Mouse (Mus musculus): ENCODE results near the gene Cuedc2. TPM values are rescaled to one million over a fixed set of nuclear protein-coding genes. Genes with fewer than 3 reads are reported as not detected.

Gene Cuedc2
- polyA plus RNA-seq, 1 experiment from 2014 or later, result 80.0 TPM

- Histone ChIP-seq H3K36me3 (ENCODE audit: control insufficient read depth, insufficient read depth) (peaks cover 22% of the 10 kb centered on the region), H3K27me3 (replicated peaks; ENCODE audit: control insufficient read depth, insufficient read depth, low read length) (no peaks in the 10 kb centered on the region), H3K4me1 (replicated peaks; ENCODE audit: control insufficient read depth, insufficient read depth, low read length) (peaks cover 17% of the 10 kb centered on the region; the same call in 1 of the 2 replicates), H3K4me3 (ENCODE audit: low read depth, low read length) (no peak overlapping the region), H3K9me3 (ENCODE audit: control insufficient read depth) (no peaks in the 10 kb centered on the region), H3K27ac (ENCODE audit: low read depth, low read length) (no peak overlapping the region), H3K9ac (ENCODE audit: low read depth, low read length) (no peak overlapping the region), H3K4me2 (replicated peaks; ENCODE audit: low read depth) (no peak overlapping the region)
- no peak for TF ChIP-seq CTCF (IDR thresholded peaks at IDR 0.05; ENCODE audit: low read depth)
- no peak for ATAC-seq
- WGBS, result 72% methylated on average over 7 of the region's 7 CpGs
Observed at GRCm38 (mm10) chr19:46332721-46333339, 5.7 kb downstream of the Cuedc2 start.

DNA sequence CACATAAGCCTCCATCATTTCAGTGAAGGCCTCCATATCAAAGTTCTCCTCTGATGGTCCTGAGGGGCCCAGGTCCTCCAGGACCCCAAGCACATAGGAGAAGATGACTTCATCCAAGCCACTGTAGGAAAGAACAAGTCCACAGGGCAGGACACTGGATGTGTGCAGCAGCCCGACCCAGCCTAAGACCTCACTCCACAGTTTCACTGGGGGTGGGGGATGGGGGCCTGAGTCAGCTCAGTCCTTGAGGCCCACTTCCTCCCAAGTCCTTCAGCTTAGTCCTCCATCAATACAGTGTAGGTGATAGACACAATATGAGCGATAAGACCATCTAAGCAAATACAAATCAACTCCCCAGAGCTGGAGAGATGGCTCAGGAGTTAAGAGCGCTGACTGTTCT, 6.6 kb downstream of the Cuedc2 start:
- no peak for TF ChIP-seq CTCF (IDR thresholded peaks at IDR 0.05; ENCODE audit: low read depth)
- no peak overlapping the region for H3K9ac ChIP-seq (ENCODE audit: low read depth, low read length)
- peaks cover 15% of the 10 kb centered on the region; the same call in 1 of the 2 replicates for H3K4me1 ChIP-seq (replicated peaks; ENCODE audit: control insufficient read depth, insufficient read depth, low read length)
- H3K27ac ChIP-seq (ENCODE audit: low read depth, low read length), result no peak overlapping the region
- no peak for ATAC-seq
- peaks cover 22% of the 10 kb centered on the region for H3K36me3 ChIP-seq (ENCODE audit: control insufficient read depth, insufficient read depth)
- H3K27me3 ChIP-seq (replicated peaks; ENCODE audit: control insufficient read depth, insufficient read depth, low read length), result no peaks in the 10 kb centered on the region; the same call in 1 of the 2 replicates
- H3K4me3 ChIP-seq (ENCODE audit: low read depth, low read length), result no peak overlapping the region
- H3K4me2 ChIP-seq (replicated peaks; ENCODE audit: low read depth), result no peak overlapping the region
- no peaks in the 10 kb centered on the region for H3K9me3 ChIP-seq (ENCODE audit: control insufficient read depth)
- 81% methylated on average over 3 of the region's 3 CpGs for whole genome bisulfite sequencing

GRCm38 (mm10) chr19:46331326-46331725, 7.2 kb downstream of the Cuedc2 start:
- no peak overlapping the region for H3K9ac ChIP-seq (ENCODE audit: low read depth, low read length)
- no peak for ATAC-seq
- H3K4me1 ChIP-seq (replicated peaks; ENCODE audit: control insufficient read depth, insufficient read depth, low read length), result peaks cover 15% of the 10 kb centered on the region; the same call in 1 of the 2 replicates
- H3K4me3 ChIP-seq (ENCODE audit: low read depth, low read length), result no peak overlapping the region
- 93% methylated on average over 14 of the region's 14 CpGs for WGBS
- no peak for TF ChIP-seq CTCF (IDR thresholded peaks at IDR 0.05; ENCODE audit: low read depth)
- H3K27me3 ChIP-seq (replicated peaks; ENCODE audit: control insufficient read depth, insufficient read depth, low read length), result peaks cover 5% of the 10 kb centered on the region
- no peak overlapping the region for H3K4me2 ChIP-seq (replicated peaks; ENCODE audit: low read depth)
- H3K9me3 ChIP-seq (ENCODE audit: control insufficient read depth), result no peaks in the 10 kb centered on the region
- no peak overlapping the region for H3K27ac ChIP-seq (ENCODE audit: low read depth, low read length)
- H3K36me3 ChIP-seq (ENCODE audit: control insufficient read depth, insufficient read depth), result peaks cover 22% of the 10 kb centered on the region

- Histone ChIP-seq H3K27me3 (replicated peaks; ENCODE audit: control insufficient read depth, insufficient read depth, low read length) (peaks cover 11% of the 10 kb centered on the region), H3K27ac (ENCODE audit: low read depth, low read length) (no peak overlapping the region), H3K4me2 (replicated peaks; ENCODE audit: low read depth) (no peak overlapping the region), H3K9me3 (ENCODE audit: control insufficient read depth) (no peaks in the 10 kb centered on the region), H3K36me3 (ENCODE audit: control insufficient read depth, insufficient read depth) (peaks cover 22% of the 10 kb centered on the region), H3K9ac (ENCODE audit: low read depth, low read length) (no peak overlapping the region), H3K4me3 (ENCODE audit: low read depth, low read length) (no peak overlapping the region), H3K4me1 (replicated peaks; ENCODE audit: control insufficient read depth, insufficient read depth, low read length) (peaks cover 15% of the 10 kb centered on the region; the same call in 1 of the 2 replicates)
- WGBS, result 93% methylated on average over 12 of the region's 12 CpGs
- no peak for TF ChIP-seq CTCF (IDR thresholded peaks at IDR 0.05; ENCODE audit: low read depth)
- ATAC-seq, result no peak
Observed at GRCm38 (mm10) chr19:46330696-46331095, 7.8 kb downstream of the Cuedc2 start.

DNA sequence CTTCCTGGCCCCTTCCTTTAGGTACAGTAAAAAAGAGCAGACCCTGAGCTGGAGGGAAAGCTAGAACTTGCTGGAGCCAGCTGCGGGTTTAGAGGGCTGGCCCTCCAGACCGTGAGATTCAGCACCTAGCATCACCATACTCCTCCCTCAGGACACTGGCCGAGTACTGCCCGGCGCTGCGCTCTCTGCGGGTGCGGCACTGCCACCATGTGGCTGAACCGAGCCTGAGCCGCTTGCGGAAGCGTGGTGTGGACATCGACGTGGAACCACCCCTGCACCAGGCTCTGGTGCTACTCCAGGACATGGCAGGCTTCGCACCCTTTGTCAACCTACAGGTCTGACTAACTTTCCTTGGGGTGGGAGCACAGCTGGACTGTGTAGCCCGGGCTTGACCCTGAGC, 8.6 kb downstream of the Cuedc2 start:
- Histone ChIP-seq H3K27me3 (replicated peaks; ENCODE audit: control insufficient read depth, insufficient read depth, low read length) (peaks cover 18% of the 10 kb centered on the region), H3K4me3 (ENCODE audit: low read depth, low read length) (0 out of 2 replicates have a peak overlapping the region, but pooled peaks have one; percentile 66), H3K4me1 (replicated peaks; ENCODE audit: control insufficient read depth, insufficient read depth, low read length) (peaks cover 15% of the 10 kb centered on the region; the same call in 1 of the 2 replicates), H3K27ac (ENCODE audit: low read depth, low read length) (no peak overlapping the region), H3K9ac (ENCODE audit: low read depth, low read length) (no peak overlapping the region), H3K9me3 (ENCODE audit: control insufficient read depth) (no peaks in the 10 kb centered on the region), H3K36me3 (ENCODE audit: control insufficient read depth, insufficient read depth) (peaks cover 22% of the 10 kb centered on the region), H3K4me2 (replicated peaks; ENCODE audit: low read depth) (peak overlapping the region; percentile 94)
- 4% methylated on average over 16 of the region's 16 CpGs for WGBS
- peak; percentile 98 for TF ChIP-seq CTCF (IDR thresholded peaks at IDR 0.05; ENCODE audit: low read depth)
- peak; percentile 39; the same call in 1 of the 2 replicates for ATAC-seq

DNA sequence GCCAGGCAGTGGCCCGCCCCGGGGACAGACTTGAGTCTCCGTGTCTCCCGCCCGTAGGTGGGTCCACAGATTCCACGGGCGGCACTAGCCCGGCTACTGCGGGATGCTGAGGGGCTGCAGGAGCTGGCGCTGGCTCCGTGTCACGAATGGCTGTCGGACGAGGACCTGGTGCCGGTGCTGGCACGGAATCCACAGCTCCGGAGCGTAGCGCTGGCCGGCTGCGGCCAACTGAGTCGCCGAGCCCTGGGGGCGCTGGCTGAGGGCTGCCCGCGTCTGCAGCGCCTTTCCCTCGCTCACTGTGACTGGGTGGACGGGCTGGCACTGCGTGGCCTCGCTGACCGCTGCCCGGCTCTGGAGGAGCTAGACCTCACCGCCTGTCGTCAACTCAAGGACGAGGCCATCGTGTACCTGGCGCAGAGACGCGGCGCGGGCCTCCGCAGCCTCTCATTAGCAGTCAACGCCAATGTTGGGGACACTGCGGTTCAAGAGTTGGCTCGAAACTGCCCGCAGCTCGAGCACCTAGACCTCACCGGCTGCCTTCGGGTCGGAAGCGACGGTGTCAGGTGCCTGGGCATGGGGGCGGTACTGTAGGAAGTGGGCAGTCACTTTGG, 9.4 kb downstream of the Cuedc2 start:
- Histone ChIP-seq H3K4me3 (ENCODE audit: low read depth, low read length) (peak overlapping the region; percentile 66), H3K27ac (ENCODE audit: low read depth, low read length) (peak overlapping the region; percentile 82), H3K9ac (ENCODE audit: low read depth, low read length) (peak overlapping the region; percentile 62), H3K4me2 (replicated peaks; ENCODE audit: low read depth) (peak overlapping the region; percentile 94), H3K4me1 (replicated peaks; ENCODE audit: control insufficient read depth, insufficient read depth, low read length) (peaks cover 15% of the 10 kb centered on the region; the same call in 1 of the 2 replicates), H3K9me3 (ENCODE audit: control insufficient read depth) (no peaks in the 10 kb centered on the region), H3K36me3 (ENCODE audit: control insufficient read depth, insufficient read depth) (peaks cover 22% of the 10 kb centered on the region), H3K27me3 (replicated peaks; ENCODE audit: control insufficient read depth, insufficient read depth, low read length) (peaks cover 26% of the 10 kb centered on the region)
- TF ChIP-seq CTCF (IDR thresholded peaks at IDR 0.05; ENCODE audit: low read depth), result no peak
- ATAC-seq, result no peak; the same call in 1 of the 2 replicates
- 2% methylated on average over 54 of the region's 54 CpGs for WGBS
